Mouse (Mus musculus) splenic B cell, adult 2 months (primary cell): Measurements from ENCODE around the gene Eipr1.
A peak's percentile ranks its signal among the peaks of the same experiment; 100 is the strongest.

ENCODE experiments used
- DNase-seq: peaks from one replicate; pipeline ENCODE4 v3.0.0-alpha.2; 2011; ENCODE audit warnings: low read depth, low spot score
- H3K27me3 ChIP-seq: 2 replicates; pipeline ENCODE4 v1.6.1; 2012; ENCODE audit warnings: mild to moderate bottlenecking, low read length, moderate library complexity, mixed read lengths; ENCODE audit not compliant: control insufficient read depth, poor library complexity, insufficient read depth, severe bottlenecking
- H3K36me3 ChIP-seq: 2 replicates; pipeline ENCODE4 v1.6.1; 2012; ENCODE audit warnings: mild to moderate bottlenecking, low read length, moderate library complexity, mixed read lengths; ENCODE audit not compliant: control insufficient read depth, poor library complexity, insufficient read depth, severe bottlenecking

Eipr1 gene

GRCm38 (mm10) chr12:28823518-28823917 is 71.9 kb downstream of the Eipr1 start:
- DNase-seq, result no peak
- Histone ChIP-seq H3K27me3 (no peaks in the 10 kb centered on the region), H3K36me3 (no peaks in the 10 kb centered on the region)

- H3K27me3 ChIP-seq, result no peaks in the 10 kb centered on the region
- peak; percentile 19 for DNase-seq
Measured at GRCm38 (mm10) chr12:28829502-28829901, 77.9 kb downstream of the Eipr1 start.

GRCm38 (mm10) chr12:28830471-28830870 is 78.9 kb downstream of the Eipr1 start:
- Histone ChIP-seq H3K27me3 (no peaks in the 10 kb centered on the region), H3K36me3 (no peaks in the 10 kb centered on the region)
- no peak for DNase-seq

More at GRCm38 (mm10) chr12:28829502-28829901, 77.9 kb downstream of the Eipr1 start:
- no peaks in the 10 kb centered on the region for H3K36me3 ChIP-seq

GRCm38 (mm10) chr12:28831066-28831733 is 79.6 kb downstream of the Eipr1 start:
- DNase-seq, result peak; percentile 14
- no peaks in the 10 kb centered on the region for H3K27me3 ChIP-seq
- H3K36me3 ChIP-seq, result no peaks in the 10 kb centered on the region

GRCm38 (mm10) chr12:28834266-28834665 is 82.7 kb downstream of the Eipr1 start:
- no peaks in the 10 kb centered on the region for H3K27me3 ChIP-seq
- DNase-seq, result no peak
- H3K36me3 ChIP-seq, result no peaks in the 10 kb centered on the region

- Histone ChIP-seq H3K27me3 (no peaks in the 10 kb centered on the region), H3K36me3 (no peaks in the 10 kb centered on the region)
- DNase-seq, result no peak
Measured at GRCm38 (mm10) chr12:28835683-28836082, 84.1 kb downstream of the Eipr1 start.

- DNase-seq, result no peak
- Histone ChIP-seq H3K36me3 (no peaks in the 10 kb centered on the region), H3K27me3 (no peaks in the 10 kb centered on the region)
Measured at GRCm38 (mm10) chr12:28838268-28838667, 86.7 kb downstream of the Eipr1 start.

GRCm38 (mm10) chr12:28838971-28839370 is 87.4 kb downstream of the Eipr1 start:
- no peaks in the 10 kb centered on the region for H3K27me3 ChIP-seq
- DNase-seq, result no peak
- H3K36me3 ChIP-seq, result no peaks in the 10 kb centered on the region

GRCm38 (mm10) chr12:28841179-28841698 is 89.6 kb downstream of the Eipr1 start:
- DNase-seq, result no peak
- Histone ChIP-seq H3K36me3 (no peaks in the 10 kb centered on the region), H3K27me3 (no peaks in the 10 kb centered on the region)

- no peak for DNase-seq
- Histone ChIP-seq H3K36me3 (no peaks in the 10 kb centered on the region; the same call in 1 of the 2 replicates), H3K27me3 (no peaks in the 10 kb centered on the region)
Measured at GRCm38 (mm10) chr12:28845811-28846210, 94.2 kb downstream of the Eipr1 start.

GRCm38 (mm10) chr12:28847401-28847800 is 95.8 kb downstream of the Eipr1 start:
- H3K36me3 ChIP-seq, result no peaks in the 10 kb centered on the region; the same call in 1 of the 2 replicates
- H3K27me3 ChIP-seq, result no peaks in the 10 kb centered on the region
- DNase-seq, result no peak

GRCm38 (mm10) chr12:28848726-28849612 is 97.4 kb downstream of the Eipr1 start:
- Histone ChIP-seq H3K36me3 (no peaks in the 10 kb centered on the region; the same call in 1 of the 2 replicates), H3K27me3 (no peaks in the 10 kb centered on the region)
- no peak for DNase-seq

GRCm38 (mm10) chr12:28859495-28860263 is 108.1 kb downstream of the Eipr1 start:
- H3K36me3 ChIP-seq, result peaks cover 2% of the 10 kb centered on the region; the same call in 1 of the 2 replicates
- no peaks in the 10 kb centered on the region for H3K27me3 ChIP-seq
- DNase-seq, result no peak

- peaks cover 2% of the 10 kb centered on the region for H3K36me3 ChIP-seq
- H3K27me3 ChIP-seq, result no peaks in the 10 kb centered on the region
- no peak for DNase-seq
Measured at GRCm38 (mm10) chr12:28860264-28860560, 108.6 kb downstream of the Eipr1 start.
